Mouse (Mus musculus): Measurements from ENCODE around the gene Pard3. TPM values are rescaled to one million over a fixed set of nuclear protein-coding genes. Genes with fewer than 3 reads are reported as not detected.
A peak's percentile ranks its signal among the peaks of the same experiment; 100 is the strongest.

The Pard3 gene
- polyA plus RNA-seq, 2 experiments: 4.5 TPM

- Histone ChIP-seq H3K36me3 (replicated peaks; ENCODE audit: control insufficient read depth, insufficient read depth, low read depth) (no peaks in the 10 kb centered on the region), H3K9ac (replicated peaks) (no peak overlapping the region), H3K27ac (no peak overlapping the region), H3K9me3 (ENCODE audit: control insufficient read depth, low read length) (no peaks in the 10 kb centered on the region), H3K4me2 (ENCODE audit: low read depth) (no peak overlapping the region), H3K27me3 (ENCODE audit: control insufficient read depth, insufficient read depth, low read length) (no peaks in the 10 kb centered on the region), H3K4me1 (replicated peaks; ENCODE audit: control insufficient read depth in 2 of 2, insufficient read depth in 2 of 2, low read length in 1 of 2) (peaks cover 9 to 24% of the 10 kb centered on the region in 2 experiments), H3K4me3 (ENCODE audit: insufficient read depth in 1 of 2, low read depth in 2 of 2, low read length in 2 of 2) (no peak overlapping the region)
- TF ChIP-seq EP300 (IDR thresholded peaks at IDR 0.05; ENCODE audit: low read depth) (no peak), CTCF (IDR thresholded peaks at IDR 0.05; ENCODE audit: low read depth) (no peak)
- ATAC-seq (ENCODE audit: insufficient read depth): no peak
- no peak for DNase-seq (ENCODE audit: low read depth in 3 of 3, low spot score in 3 of 3)
- 37% methylated on average over 4 of the region's 4 CpGs for WGBS (ENCODE audit: insufficient replicate concordance)
Measured at GRCm38 (mm10) chr8:127512580-127512979, 448.9 kb downstream of the Pard3 start.

- WGBS (ENCODE audit: insufficient replicate concordance): 21% methylated on average over 7 of the region's 7 CpGs
- TF ChIP-seq EP300 (IDR thresholded peaks at IDR 0.05; ENCODE audit: low read depth) (peak; percentile 42; the same call in 1 of the 2 replicates), CTCF (IDR thresholded peaks at IDR 0.05; ENCODE audit: low read depth) (no peak)
Measured at GRCm38 (mm10) chr8:127514810-127515735, 451.4 kb downstream of the Pard3 start.

GRCm38 (mm10) chr8:127516043-127516442, 452.4 kb downstream of the Pard3 start:
- DNase-seq (ENCODE audit: low read depth in 3 of 3, low spot score in 3 of 3): peak in 2 of 3 experiments; percentile 17 to 20
- H3K4me2 ChIP-seq (ENCODE audit: low read depth): no peak overlapping the region

More at GRCm38 (mm10) chr8:127514810-127515735, 451.4 kb downstream of the Pard3 start:
- Histone ChIP-seq H3K9me3 (ENCODE audit: control insufficient read depth, low read length) (no peaks in the 10 kb centered on the region), H3K4me1 (replicated peaks; ENCODE audit: control insufficient read depth in 2 of 2, insufficient read depth in 2 of 2, low read length in 1 of 2) (peaks cover 11 to 24% of the 10 kb centered on the region in 2 experiments), H3K4me3 (ENCODE audit: insufficient read depth in 1 of 2, low read depth in 2 of 2, low read length in 2 of 2) (no peak overlapping the region), H3K27ac (no peak overlapping the region), H3K4me2 (ENCODE audit: low read depth) (no peak overlapping the region), H3K9ac (replicated peaks) (no peak overlapping the region), H3K36me3 (replicated peaks; ENCODE audit: control insufficient read depth, insufficient read depth, low read depth) (no peaks in the 10 kb centered on the region), H3K27me3 (ENCODE audit: control insufficient read depth, insufficient read depth, low read length) (no peaks in the 10 kb centered on the region)
- DNase-seq (ENCODE audit: low read depth in 3 of 3, low spot score in 3 of 3): no peak
- ATAC-seq (ENCODE audit: insufficient read depth): peak; percentile 42; the same call in 1 of the 2 replicates

GRCm38 (mm10) chr8:127525673-127526072, 462.0 kb downstream of the Pard3 start:
- ATAC-seq (ENCODE audit: insufficient read depth): no peak
- Histone ChIP-seq H3K9me3 (ENCODE audit: control insufficient read depth, low read length) (no peaks in the 10 kb centered on the region), H3K4me3 (ENCODE audit: insufficient read depth in 1 of 2, low read depth in 2 of 2, low read length in 2 of 2) (no peak overlapping the region), H3K27ac (no peak overlapping the region), H3K4me2 (ENCODE audit: low read depth) (no peak overlapping the region), H3K9ac (replicated peaks) (no peak overlapping the region), H3K36me3 (replicated peaks; ENCODE audit: control insufficient read depth, insufficient read depth, low read depth) (no peaks in the 10 kb centered on the region), H3K4me1 (replicated peaks; ENCODE audit: control insufficient read depth in 2 of 2, insufficient read depth in 2 of 2, low read length in 1 of 2) (no peaks in the 10 kb centered on the region), H3K27me3 (ENCODE audit: control insufficient read depth, insufficient read depth, low read length) (no peaks in the 10 kb centered on the region)
- no peak for DNase-seq (ENCODE audit: low read depth in 3 of 3, low spot score in 3 of 3)
- no peak for TF ChIP-seq CTCF (IDR thresholded peaks at IDR 0.05; ENCODE audit: low read depth)
- TF ChIP-seq EP300 (IDR thresholded peaks at IDR 0.05; ENCODE audit: low read depth): no peak
- 42% methylated on average over 4 of the region's 4 CpGs for WGBS (ENCODE audit: insufficient replicate concordance)

More at GRCm38 (mm10) chr8:127516043-127516442, 452.4 kb downstream of the Pard3 start:
- TF ChIP-seq EP300 (IDR thresholded peaks at IDR 0.05; ENCODE audit: low read depth) (peak; percentile 56), CTCF (IDR thresholded peaks at IDR 0.05; ENCODE audit: low read depth) (no peak)
- H3K27ac ChIP-seq: no peak overlapping the region
- peak; percentile 79 for ATAC-seq (ENCODE audit: insufficient read depth)
- no peak overlapping the region for H3K4me3 ChIP-seq (ENCODE audit: insufficient read depth in 1 of 2, low read depth in 2 of 2, low read length in 2 of 2)
- peaks cover 11 to 24% of the 10 kb centered on the region in 2 experiments for H3K4me1 ChIP-seq (replicated peaks; ENCODE audit: control insufficient read depth in 2 of 2, insufficient read depth in 2 of 2, low read length in 1 of 2)
- no peak overlapping the region for H3K9ac ChIP-seq (replicated peaks)
- WGBS (ENCODE audit: insufficient replicate concordance): 8% methylated on average over 2 of the region's 2 CpGs
- H3K36me3 ChIP-seq (replicated peaks; ENCODE audit: control insufficient read depth, insufficient read depth, low read depth): no peaks in the 10 kb centered on the region
- H3K27me3 ChIP-seq (ENCODE audit: control insufficient read depth, insufficient read depth, low read length): no peaks in the 10 kb centered on the region
- H3K9me3 ChIP-seq (ENCODE audit: control insufficient read depth, low read length): no peaks in the 10 kb centered on the region

- Histone ChIP-seq H3K9me3 (ENCODE audit: control insufficient read depth, low read length) (no peaks in the 10 kb centered on the region), H3K4me3 (ENCODE audit: insufficient read depth in 1 of 2, low read depth in 2 of 2, low read length in 2 of 2) (no peak overlapping the region), H3K4me1 (replicated peaks; ENCODE audit: control insufficient read depth in 2 of 2, insufficient read depth in 2 of 2, low read length in 1 of 2) (no peaks in the 10 kb centered on the region), H3K9ac (replicated peaks) (no peak overlapping the region), H3K27me3 (ENCODE audit: control insufficient read depth, insufficient read depth, low read length) (no peaks in the 10 kb centered on the region), H3K27ac (no peak overlapping the region), H3K4me2 (ENCODE audit: low read depth) (no peak overlapping the region), H3K36me3 (replicated peaks; ENCODE audit: control insufficient read depth, insufficient read depth, low read depth) (no peaks in the 10 kb centered on the region)
- WGBS (ENCODE audit: insufficient replicate concordance): 72% methylated on average over 2 of the region's 2 CpGs
- TF ChIP-seq CTCF (IDR thresholded peaks at IDR 0.05; ENCODE audit: low read depth) (no peak), EP300 (IDR thresholded peaks at IDR 0.05; ENCODE audit: low read depth) (no peak)
- ATAC-seq (ENCODE audit: insufficient read depth) (no peak; the same call in 1 of the 2 replicates), DNase-seq (ENCODE audit: low read depth in 3 of 3, low spot score in 3 of 3) (no peak)
Measured at GRCm38 (mm10) chr8:127528315-127528714, 464.6 kb downstream of the Pard3 start.
